Mouse (Mus musculus) megakaryocyte, embryonic 14.5 days (primary cell): ENCODE data around the gene Zmym3.

Experiments
- FLI1 ChIP-seq: IDR thresholded peaks from 2 replicates; pipeline ENCODE4 v1.6.1; 2012; ENCODE audit warnings: low read length, inconsistent platforms, mixed read lengths
- GATA1 ChIP-seq: IDR thresholded peaks from 3 replicates; pipeline ENCODE4 v1.6.1; 2012; ENCODE audit warnings: mixed read lengths, low read length, inconsistent platforms, borderline replicate concordance

- TF ChIP-seq GATA1 (no peak), FLI1 (no peak)
Observed at GRCm38 (mm10) chrX:101376190-101376968, 44.3 kb downstream of the Zmym3 start, which contains the start of gene Gjb1.
